Mouse (Mus musculus): ENCODE results near the gene Sesn3. TPM values are rescaled to one million over a fixed set of nuclear protein-coding genes. Genes with fewer than 3 reads are reported as not detected.

The Sesn3 gene
- polyA plus RNA-seq, 1 experiment, result 14.1 TPM

GRCm38 (mm10) chr9:14381353-14382055 lies 106.6 kb downstream of the Sesn3 start, which contains the start of gene Endod1:
Endod1 (minus strand) TSS chr9:14381507.
- Histone ChIP-seq H3K36me3 (ENCODE audit: control insufficient read depth, insufficient read depth, low read length) (no peaks in the 10 kb centered on the region), H3K4me1 (ENCODE audit: control insufficient read depth, insufficient read depth, low read length) (peaks cover 10% of the 10 kb centered on the region), H3K4me3 (ENCODE audit: control insufficient read depth, low read depth, low read length) (peak within 1 kb of the TSS; percentile 83), H3K27ac (ENCODE audit: control insufficient read depth, insufficient read depth, low read depth, low read length) (peak within 1 kb of the TSS; percentile 61), H3K27me3 (ENCODE audit: control insufficient read depth, insufficient read depth, low read length) (no peaks in the 10 kb centered on the region)
- no peak for TF ChIP-seq POLR2A (IDR thresholded peaks at IDR 0.05; ENCODE audit: control insufficient read depth, low read depth, low read length)
- no peak for TF ChIP-seq CTCF (IDR thresholded peaks at IDR 0.05; ENCODE audit: control insufficient read depth, insufficient read depth, insufficient replicate concordance, low read depth, low read length)

GRCm38 (mm10) chr9:14382256-14382791 lies 107.5 kb downstream of the Sesn3 start:
- Histone ChIP-seq H3K27ac (ENCODE audit: control insufficient read depth, insufficient read depth, low read depth, low read length) (no peak overlapping the region), H3K36me3 (ENCODE audit: control insufficient read depth, insufficient read depth, low read length) (no peaks in the 10 kb centered on the region), H3K4me3 (ENCODE audit: control insufficient read depth, low read depth, low read length) (no peak overlapping the region), H3K27me3 (ENCODE audit: control insufficient read depth, insufficient read depth, low read length) (no peaks in the 10 kb centered on the region), H3K4me1 (ENCODE audit: control insufficient read depth, insufficient read depth, low read length) (peaks cover 10% of the 10 kb centered on the region)
- TF ChIP-seq CTCF (IDR thresholded peaks at IDR 0.05; ENCODE audit: control insufficient read depth, insufficient read depth, insufficient replicate concordance, low read depth, low read length) (no peak), POLR2A (IDR thresholded peaks at IDR 0.05; ENCODE audit: control insufficient read depth, low read depth, low read length) (no peak)

Other genes starting within 250 kb of the Sesn3 start
- gene Endod1, start 106.4 kb downstream of the Sesn3 start, polyA plus RNA-seq (2012; rRNA removed), result 5.1 and 5.5 TPM in 2 replicates
- 78.0 and 80.1 TPM in 2 replicates for gene Kdm4d, start 225.4 kb downstream of the Sesn3 start, polyA plus RNA-seq (2012; rRNA removed)
- gene Cwc15, start 225.6 kb downstream of the Sesn3 start, polyA plus RNA-seq (2012; rRNA removed), result 21.9 and 22.6 TPM in 2 replicates